Mouse (Mus musculus): Measurements from ENCODE around the gene Fndc3b.

Fndc3b gene

GRCm38 (mm10) chr3:27708581-27708980 lies 2.5 kb downstream of the Fndc3b start:
- no peak for DNase-seq

GRCm38 (mm10) chr3:27705761-27706160 lies 5.3 kb downstream of the Fndc3b start:
- no peak for DNase-seq

- no peak for DNase-seq
Observed at GRCm38 (mm10) chr3:27705056-27705455, 6.1 kb downstream of the Fndc3b start.

- no peak for DNase-seq
Observed at GRCm38 (mm10) chr3:27704641-27705040, 6.5 kb downstream of the Fndc3b start.

GRCm38 (mm10) chr3:27703531-27703930 lies 7.6 kb downstream of the Fndc3b start:
- DNase-seq, result no peak

- DNase-seq, result no peak
Observed at GRCm38 (mm10) chr3:27703081-27703480, 8.0 kb downstream of the Fndc3b start.

GRCm38 (mm10) chr3:27698671-27699070 lies 12.4 kb downstream of the Fndc3b start:
- DNase-seq, result no peak

GRCm38 (mm10) chr3:27696449-27696797 lies 14.7 kb downstream of the Fndc3b start:
- DNase-seq, result no peak

GRCm38 (mm10) chr3:27695612-27696448 lies 15.3 kb downstream of the Fndc3b start:
- no peak for DNase-seq

- no peak for DNase-seq
Observed at GRCm38 (mm10) chr3:27694586-27694985, 16.5 kb downstream of the Fndc3b start.

- no peak for DNase-seq
Observed at GRCm38 (mm10) chr3:27694111-27694510, 17.0 kb downstream of the Fndc3b start.

- DNase-seq, result no peak
Observed at GRCm38 (mm10) chr3:27691486-27692160, 19.5 kb downstream of the Fndc3b start.

GRCm38 (mm10) chr3:27690030-27690429 lies 21.1 kb downstream of the Fndc3b start:
- DNase-seq, result no peak

- DNase-seq, result peak; percentile 75
Observed at GRCm38 (mm10) chr3:27689149-27689865, 21.8 kb downstream of the Fndc3b start.

GRCm38 (mm10) chr3:27686732-27687491 lies 24.2 kb downstream of the Fndc3b start:
- no peak for DNase-seq

GRCm38 (mm10) chr3:27685650-27686208 lies 25.4 kb downstream of the Fndc3b start:
- DNase-seq, result no peak

GRCm38 (mm10) chr3:27685134-27685533 lies 26.0 kb downstream of the Fndc3b start:
- no peak for DNase-seq

- DNase-seq, result no peak
Observed at GRCm38 (mm10) chr3:27683374-27683773, 27.7 kb downstream of the Fndc3b start.

- no peak for DNase-seq
Observed at GRCm38 (mm10) chr3:27677574-27677973, 33.5 kb downstream of the Fndc3b start.

- DNase-seq, result no peak
Observed at GRCm38 (mm10) chr3:27673660-27674059, 37.4 kb downstream of the Fndc3b start.

- DNase-seq, result no peak
Observed at GRCm38 (mm10) chr3:27670416-27670815, 40.7 kb downstream of the Fndc3b start.

- DNase-seq, result no peak
Observed at GRCm38 (mm10) chr3:27667280-27667679, 43.8 kb downstream of the Fndc3b start.

- no peak for DNase-seq
Observed at GRCm38 (mm10) chr3:27665338-27665737, 45.8 kb downstream of the Fndc3b start.
